7 mouse cellular contexts compared by ENCODE assay signal in the genomic region with DNA sequence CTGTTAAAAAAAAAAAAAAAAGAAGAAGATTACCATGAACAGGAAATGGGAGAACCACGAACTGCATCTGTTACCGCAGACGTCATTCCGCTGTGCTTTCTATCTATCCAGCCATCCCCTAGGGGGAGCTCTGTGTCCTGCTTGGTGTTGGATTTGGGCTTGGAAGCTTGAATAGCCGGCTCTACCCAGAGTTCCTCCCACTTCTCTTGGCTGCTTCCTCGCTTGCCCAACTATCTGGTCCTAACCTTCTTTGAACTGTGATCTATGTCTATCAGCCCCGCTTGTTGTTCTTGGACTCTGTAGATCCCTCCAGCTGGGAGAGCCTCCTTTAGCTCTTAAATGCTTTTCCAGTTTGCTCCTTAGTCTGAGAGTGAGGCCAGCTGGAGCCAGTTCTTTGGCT. TPM values are rescaled to one million over a fixed set of nuclear protein-coding genes. Genes with fewer than 3 reads are reported as not detected.
DNase-seq lines count a peak whose midpoint lies in the region; ATAC-seq and TF ChIP-seq lines count a peak whose summit lies in the region.

No protein-coding gene starts in this region.

- H3K4me3 ChIP-seq in hindbrain, embryonic 14.5 days (replicated peaks; ENCODE audit: low read length): no peak overlapping the region
- H3K4me3 ChIP-seq in small intestine, adult 2 months (ENCODE audit: low read depth, low read length): no peak overlapping the region

- TF ChIP-seq CTCF in small intestine, adult 2 months (IDR thresholded peaks at IDR 0.05; ENCODE audit: extremely low read depth, insufficient read length, insufficient replicate concordance, low read depth, low read length): peak; percentile 85; the same call in 1 of the 2 replicates

- peaks cover 6% of the 10 kb centered on the region; the same call in 1 of the 2 replicates for H3K4me1 ChIP-seq in hindbrain, embryonic 14.5 days (replicated peaks; ENCODE audit: control insufficient read depth, insufficient read depth, low read length)
- peaks cover 21% of the 10 kb centered on the region; the same call in 1 of the 2 replicates for H3K4me1 ChIP-seq in small intestine, adult 2 months (ENCODE audit: control insufficient read depth, insufficient read depth, insufficient read length, low read length)

- 16% methylated on average over 7 of the region's 7 CpGs for WGBS in hindbrain, embryonic 14.5 days
- WGBS in small intestine, adult 2 months: 2% methylated on average over 7 of the region's 7 CpGs

- H3K27me3 ChIP-seq in hindbrain, embryonic 14.5 days (ENCODE audit: control insufficient read depth, insufficient read depth, low read length): no peaks in the 10 kb centered on the region
- H3K27me3 ChIP-seq in small intestine, adult 2 months (ENCODE audit: control insufficient read depth, insufficient read depth, low read length): no peaks in the 10 kb centered on the region

- no peak overlapping the region for H3K9ac ChIP-seq in hindbrain, embryonic 14.5 days

- peak; percentile 96 for DNase-seq in ZHBTc4 (ENCODE audit: low read depth, low spot score)
- DNase-seq in cerebellum, adult 9-11 months: peak; percentile 76
- peak; percentile 65 to 80 for DNase-seq in frontal cortex, postnatal 25 days (ENCODE audit: low spot score in 2 of 2)
- peak; percentile 78 for DNase-seq in hindbrain, embryonic 14.5 days (ENCODE audit: low spot score)
- DNase-seq in layer of hippocampus, postnatal 36 days: peak; percentile 76 to 85

- no peak overlapping the region for H3K4me2 ChIP-seq in hindbrain, embryonic 14.5 days (replicated peaks)

- no peaks in the 10 kb centered on the region for H3K9me3 ChIP-seq in hindbrain, embryonic 14.5 days (ENCODE audit: control insufficient read depth, low read length)

- no peak overlapping the region for H3K27ac ChIP-seq in hindbrain, embryonic 14.5 days
- no peak overlapping the region for H3K27ac ChIP-seq in small intestine, adult 2 months (ENCODE audit: insufficient read depth, low read depth, low read length)

- TF ChIP-seq POLR2A in small intestine, adult 2 months (IDR thresholded peaks at IDR 0.05; ENCODE audit: low read depth, low read length): no peak

- no peak; the same call in 1 of the 2 replicates for ATAC-seq in hindbrain, embryonic 14.5 days (ENCODE audit: low FRiP score)
- ATAC-seq in megakaryocyte, adult 5-6 weeks (ENCODE audit: poor library complexity, severe bottlenecking): peak; percentile 91

- H3K36me3 ChIP-seq in hindbrain, embryonic 14.5 days (replicated peaks; ENCODE audit: control insufficient read depth, insufficient read depth): no peaks in the 10 kb centered on the region
- no peaks in the 10 kb centered on the region for H3K36me3 ChIP-seq in small intestine, adult 2 months (ENCODE audit: control insufficient read depth, insufficient read depth, low read length)

RNA-seq across cellular contexts. Expression of a gene that starts 24.2 kb away (rescaled TPM):
- 73.9 and 82.1 TPM in 2 replicates for polyA plus RNA-seq in hindbrain, embryonic 14.5 days (2014; fragmentation: Nextera tagmentation; extraction: Ambion mirVana)
- 10 to 100 TPM; 25.2 to 26.1 TPM for total RNA-seq in layer of hippocampus, postnatal 36 days (2021)
- 20.6 and 24.1 TPM in 2 replicates for total RNA-seq in megakaryocyte, adult 5-6 weeks (2015)
- total RNA-seq in megakaryocyte, adult 5-6 weeks (2017): 16.1 and 18.6 TPM in 2 replicates
- polyA plus RNA-seq in small intestine, adult 2 months (2012; rRNA removed): 5.8 and 8.5 TPM in 2 replicates

RNA-seq across cellular contexts. Expression of a gene that starts 30.8 kb away (rescaled TPM):
- not detected in 2 replicates for polyA plus RNA-seq in hindbrain, embryonic 14.5 days (2014; fragmentation: Nextera tagmentation; extraction: Ambion mirVana)
- total RNA-seq in layer of hippocampus, postnatal 36 days (2021): not detected
- not detected in 2 replicates for total RNA-seq in megakaryocyte, adult 5-6 weeks (2015)
- total RNA-seq in megakaryocyte, adult 5-6 weeks (2017): not detected in 2 replicates
- not detected in 2 replicates for polyA plus RNA-seq in small intestine, adult 2 months (2012; rRNA removed)

RNA-seq across cellular contexts. Expression of a gene that starts 41.3 kb away (rescaled TPM):
- polyA plus RNA-seq in hindbrain, embryonic 14.5 days (2014; fragmentation: Nextera tagmentation; extraction: Ambion mirVana): 83.0 TPM in 2 replicates
- 10 to 100 TPM; 72.0 to 73.4 TPM for total RNA-seq in layer of hippocampus, postnatal 36 days (2021)
- total RNA-seq in megakaryocyte, adult 5-6 weeks (2015): 7.1 and 9.5 TPM in 2 replicates
- total RNA-seq in megakaryocyte, adult 5-6 weeks (2017): 7.1 and 10.2 TPM in 2 replicates
- polyA plus RNA-seq in small intestine, adult 2 months (2012; rRNA removed): 3.8 and 10.8 TPM in 2 replicates

Comparison
In these comparisons a context has a peak if more than half of its experiments do, and no peak if none do; other contexts are left out.
1. RNA of a gene that starts 41.3 kb away (total RNA-seq): 72.0 to 73.4 TPM in layer of hippocampus, postnatal 36 days; 7.1 to 10.2 TPM in megakaryocyte, adult 5-6 weeks; every median in the first group is over 4 times any median in the second.
2. Peak in every context shown above with its lines, with median percentiles within 50 percentile points of each other: DNase-seq.